Mouse (Mus musculus) mesoderm, embryonic 11.5 days (tissue): ENCODE results near the gene Tmem72.
A peak's percentile ranks its signal among the peaks of the same experiment; 100 is the strongest.

Experiments
- DNase-seq: peaks from one replicate; pipeline ENCODE4 v3.0.0-alpha.2; 2012; ENCODE audit warnings: low read depth, low spot score

Gene Tmem72

DNA sequence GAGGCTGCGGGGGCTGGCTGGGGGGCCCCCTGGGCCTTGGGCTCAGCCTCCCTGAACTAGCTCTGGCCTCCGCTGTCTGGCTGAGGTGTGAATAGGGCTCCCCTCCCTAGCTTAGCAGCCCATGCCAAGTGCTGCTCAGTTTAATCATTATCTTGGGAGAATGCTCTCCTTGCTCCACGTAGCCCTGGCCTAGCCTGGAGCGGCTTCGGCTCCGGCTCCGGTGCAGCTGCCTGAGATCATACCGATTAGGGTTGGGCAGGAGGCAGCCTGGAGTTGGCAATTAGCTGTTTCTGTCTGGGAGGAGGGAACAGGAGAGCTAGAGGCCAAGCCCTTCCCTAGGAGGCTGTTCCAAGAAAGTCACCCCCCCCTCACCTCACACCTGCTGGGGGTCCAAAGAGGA lies at the start of gene Tmem72:
Tmem72 (minus strand) TSS at position 248 of the 400 bp plus-strand sequence.
- DNase-seq = no peak

DNA sequence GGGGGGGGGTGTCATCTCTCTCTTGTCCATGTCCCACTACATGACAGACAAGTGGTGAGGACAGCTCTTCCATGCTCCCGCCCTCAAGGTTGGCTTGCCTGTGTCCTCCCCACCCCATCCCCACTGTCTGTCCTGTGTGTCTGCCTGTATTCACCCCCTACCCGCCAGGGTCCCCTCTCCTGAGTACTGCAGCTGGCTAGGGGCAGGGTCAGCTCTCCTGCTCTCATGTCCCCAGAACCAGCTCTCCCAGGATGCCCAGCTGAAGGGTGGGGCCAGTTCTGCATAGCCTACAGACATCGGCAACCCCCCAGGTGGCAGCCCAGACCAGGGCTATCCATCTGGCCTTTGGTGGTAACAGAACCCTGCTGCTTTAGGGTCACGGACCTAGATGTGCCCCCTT lies 47.8 kb upstream of the Tmem72 start:
- no peak for DNase-seq

GRCm38 (mm10) chr6:116762333-116762732 lies 45.6 kb upstream of the Tmem72 start:
- DNase-seq = no peak

DNA sequence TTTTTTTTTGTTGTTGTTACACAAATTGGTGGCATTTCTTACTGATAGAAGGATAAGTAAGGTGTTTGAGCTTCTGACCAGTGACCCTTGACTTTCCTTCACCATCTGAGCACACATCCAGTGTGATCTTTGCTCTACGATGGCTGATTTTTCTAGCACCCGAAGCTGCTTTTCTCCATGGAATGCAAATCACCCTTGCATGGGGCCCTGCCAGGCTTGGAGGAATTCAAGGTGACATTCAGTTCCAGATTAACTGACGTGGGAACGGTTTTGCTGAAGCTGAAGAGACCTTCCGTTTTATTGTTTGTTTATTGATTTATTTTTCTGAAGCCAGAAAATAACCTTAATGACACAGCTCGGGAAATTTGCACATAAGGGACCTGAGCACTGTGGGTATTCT lies 43.5 kb upstream of the Tmem72 start:
- DNase-seq = no peak

DNA sequence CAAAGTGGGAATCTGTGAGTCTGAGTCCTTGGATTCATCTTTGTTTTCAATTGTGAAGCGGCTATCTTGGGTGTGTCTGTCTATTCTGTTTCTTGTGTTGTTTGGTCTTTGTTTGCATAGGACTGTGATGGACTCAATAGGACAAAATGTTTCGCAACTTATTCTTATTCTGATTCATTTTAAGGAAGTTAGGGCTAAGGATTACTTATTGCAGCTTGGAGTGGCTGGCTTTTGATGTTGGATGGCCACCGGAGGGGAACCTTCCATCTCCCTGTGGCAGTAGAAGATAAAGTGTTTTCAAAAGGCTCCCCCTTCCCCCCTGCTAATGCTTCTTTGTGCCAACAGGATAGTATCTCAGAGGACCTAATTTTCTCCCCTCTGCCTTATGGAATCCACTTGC lies 39.7 kb upstream of the Tmem72 start:
- no peak for DNase-seq

DNA sequence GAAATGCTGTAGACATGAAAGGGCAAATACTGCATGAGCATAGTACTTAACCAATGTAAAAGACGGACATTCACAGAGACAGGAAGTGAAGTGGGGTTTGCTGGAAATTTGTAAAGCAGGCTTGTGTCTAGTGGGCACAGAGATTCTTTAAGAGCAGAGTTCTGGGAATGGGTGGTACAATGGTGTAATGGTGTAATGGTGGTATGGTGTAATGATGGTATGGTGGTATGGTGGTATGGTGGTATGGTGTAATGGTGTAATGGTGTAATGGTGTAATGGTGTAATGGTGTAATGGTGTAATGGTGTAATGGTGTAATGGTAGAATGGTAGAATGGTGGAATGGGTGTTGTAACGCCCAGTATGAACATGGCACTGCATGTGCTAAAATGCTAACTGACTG lies 21.3 kb upstream of the Tmem72 start:
- DNase-seq = no peak

DNA sequence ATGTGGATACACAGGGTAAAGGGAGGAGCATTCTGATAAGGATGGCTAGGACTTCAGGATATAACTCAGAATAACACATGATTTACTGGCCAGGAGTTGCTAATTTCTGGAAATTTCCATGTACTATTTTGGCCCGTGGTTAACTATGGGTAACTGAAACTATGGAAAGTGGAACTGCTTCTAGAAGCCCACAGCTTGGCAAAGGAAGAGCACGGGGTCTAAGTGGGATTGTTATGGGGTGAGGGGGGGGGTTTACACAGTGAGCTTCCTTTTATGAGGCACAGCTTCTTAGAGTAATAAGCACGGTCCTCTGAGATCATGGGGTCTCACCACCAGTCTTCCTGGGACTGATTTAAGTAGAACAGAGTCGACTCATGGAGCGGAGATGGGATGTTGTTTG lies 18.6 kb upstream of the Tmem72 start:
- no peak for DNase-seq

DNA sequence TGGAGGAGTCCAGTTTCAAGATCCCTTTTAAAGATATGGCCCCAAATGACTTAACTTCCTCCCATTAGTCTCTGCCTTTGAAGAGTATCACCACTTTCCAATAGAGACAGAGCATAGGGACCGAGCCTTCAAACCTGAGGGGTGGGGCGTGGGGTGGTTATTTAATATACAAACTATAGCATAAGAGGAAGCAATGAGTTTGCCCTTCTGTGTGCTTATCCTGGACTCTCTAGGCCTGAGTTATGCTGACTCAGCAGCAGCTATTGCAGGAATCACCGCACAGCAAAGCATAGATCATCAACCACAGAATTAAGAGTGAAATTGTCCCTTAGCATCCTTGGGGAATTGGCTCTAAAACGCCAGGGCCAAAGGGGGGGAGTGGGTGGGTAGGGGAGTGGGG lies 16.9 kb upstream of the Tmem72 start:
- no peak for DNase-seq

- no peak for DNase-seq
Measured at GRCm38 (mm10) chr6:116724489-116725160, 7.9 kb upstream of the Tmem72 start.

- DNase-seq = no peak
Measured at GRCm38 (mm10) chr6:116718920-116719319, 2.2 kb upstream of the Tmem72 start.

- no peak for DNase-seq
Measured at GRCm38 (mm10) chr6:116718361-116718760, 1.6 kb upstream of the Tmem72 start.

- no peak for DNase-seq
Measured at GRCm38 (mm10) chr6:116717851-116718250, 1.1 kb upstream of the Tmem72 start.

DNA sequence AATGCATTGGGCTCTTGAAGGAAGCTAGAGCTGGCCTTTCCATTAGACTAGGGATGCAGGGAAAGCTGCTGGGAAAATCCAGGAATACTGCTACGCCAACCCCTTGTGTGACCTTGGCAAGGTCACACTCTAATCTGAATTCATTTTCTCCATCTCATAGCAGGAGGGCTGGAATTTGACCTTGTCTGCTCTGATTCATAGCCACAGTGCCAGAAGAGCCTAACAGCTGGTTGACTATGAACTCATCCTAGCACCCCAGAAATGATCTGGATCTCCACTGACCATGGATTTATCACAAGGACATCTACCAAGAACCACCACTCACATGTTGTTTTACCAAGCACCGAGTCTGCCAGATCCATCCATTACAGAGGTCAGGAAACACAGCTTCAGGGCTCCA lies 1.5 kb downstream of the Tmem72 start:
- no peak for DNase-seq

GRCm38 (mm10) chr6:116714576-116714975 lies 2.1 kb downstream of the Tmem72 start:
- DNase-seq = no peak

DNA sequence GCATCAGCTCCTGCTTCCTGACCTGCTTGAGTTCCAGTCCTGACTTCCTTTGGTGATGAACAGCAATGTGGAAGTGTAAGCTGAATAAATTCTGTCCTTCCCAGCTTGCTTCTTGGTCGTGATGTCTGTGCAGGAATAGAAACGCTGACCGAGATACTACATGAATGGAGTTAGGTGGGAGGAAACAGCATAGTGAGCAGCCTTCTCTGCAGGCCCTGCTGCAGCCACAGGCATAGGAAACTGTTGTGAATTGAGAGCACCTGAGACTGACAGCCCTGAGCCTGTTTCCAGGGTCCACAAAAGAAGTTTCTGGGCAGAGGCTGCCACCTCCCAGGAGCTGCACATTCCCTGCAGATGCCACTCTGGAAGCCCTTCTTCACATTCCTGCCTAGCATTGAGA lies 2.7 kb downstream of the Tmem72 start:
- no peak for DNase-seq

GRCm38 (mm10) chr6:116712503-116712902 lies 4.2 kb downstream of the Tmem72 start:
- no peak for DNase-seq

DNA sequence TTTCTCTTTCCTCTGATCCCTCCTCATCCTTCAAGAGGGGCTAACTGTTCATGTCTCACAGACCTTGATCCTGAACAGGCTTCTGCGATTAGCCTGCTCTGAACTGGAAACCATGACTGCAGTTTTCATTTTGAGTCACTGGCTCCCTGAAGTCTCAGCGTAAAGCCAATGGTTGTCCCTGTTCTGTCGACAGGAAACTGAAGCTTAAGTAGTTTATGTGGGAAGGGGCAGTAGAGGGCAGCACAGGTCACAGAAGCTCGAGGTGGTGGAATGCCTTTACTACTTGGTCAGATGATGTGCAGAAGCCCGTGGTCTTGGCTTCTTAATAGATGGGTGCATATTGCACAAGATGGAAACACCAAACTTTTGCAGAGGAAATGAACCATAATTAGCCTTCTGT lies 4.7 kb downstream of the Tmem72 start:
- no peak for DNase-seq

DNA sequence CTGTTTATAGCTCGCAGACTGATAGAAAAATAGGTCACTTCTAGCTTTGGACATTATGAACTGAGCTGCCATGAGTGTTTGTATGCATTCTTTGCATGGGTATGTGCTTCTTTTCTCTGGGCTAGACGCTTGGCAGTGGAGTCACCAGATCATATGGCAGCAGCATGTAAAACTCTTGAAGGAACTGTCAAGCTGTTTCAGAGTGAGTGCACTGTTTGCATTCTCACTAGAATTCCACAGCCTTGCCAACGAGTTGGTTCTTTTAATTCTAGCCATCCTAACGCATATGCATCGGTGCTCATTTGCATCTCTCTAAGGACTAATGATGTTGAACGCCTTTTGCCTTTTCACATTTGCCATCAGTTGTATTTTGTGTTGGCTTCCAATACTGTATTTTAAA lies 12.4 kb downstream of the Tmem72 start:
- DNase-seq = no peak

DNA sequence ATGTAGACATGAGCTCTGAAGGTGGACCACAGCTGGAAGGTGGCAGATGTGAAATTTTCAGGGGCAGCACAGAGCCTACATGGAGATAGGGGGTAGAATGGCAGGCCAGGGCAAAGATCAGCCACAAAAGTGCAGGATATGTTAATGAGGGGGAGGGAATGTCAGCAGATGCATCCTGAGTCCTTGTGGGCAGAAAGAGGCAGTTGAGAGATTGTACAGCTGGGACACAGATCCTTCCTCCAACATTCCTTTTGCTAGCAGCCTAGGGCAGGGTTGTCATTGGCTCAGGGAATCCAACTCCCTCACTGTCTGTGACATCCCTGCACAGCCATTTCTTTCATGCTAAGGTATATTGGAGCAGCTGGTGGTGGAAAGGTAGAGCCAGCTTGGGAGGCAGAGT lies 15.9 kb downstream of the Tmem72 start:
- no peak for DNase-seq

- DNase-seq = no peak
Measured at GRCm38 (mm10) chr6:116697896-116698425, 18.8 kb downstream of the Tmem72 start.

DNA sequence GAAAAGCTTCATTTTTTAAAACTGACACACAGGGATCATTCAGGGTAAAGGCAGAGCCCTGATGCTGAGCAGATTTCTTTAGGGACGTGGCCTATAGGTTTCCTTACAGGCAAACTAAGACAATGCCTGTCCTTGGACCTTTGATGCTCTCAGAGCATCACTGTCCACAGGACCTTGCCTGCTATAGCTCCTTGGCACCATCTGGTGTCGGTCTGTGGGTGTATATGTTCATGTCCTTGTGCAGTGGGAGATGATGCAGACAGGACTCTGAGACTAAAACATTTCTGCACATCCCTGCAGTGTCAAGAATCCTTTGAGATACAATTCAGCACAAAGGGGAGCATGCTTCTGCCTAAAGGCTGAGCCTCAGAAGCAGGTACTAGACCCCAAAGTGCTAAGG lies 19.3 kb downstream of the Tmem72 start:
- peak; percentile 74 for DNase-seq

DNA sequence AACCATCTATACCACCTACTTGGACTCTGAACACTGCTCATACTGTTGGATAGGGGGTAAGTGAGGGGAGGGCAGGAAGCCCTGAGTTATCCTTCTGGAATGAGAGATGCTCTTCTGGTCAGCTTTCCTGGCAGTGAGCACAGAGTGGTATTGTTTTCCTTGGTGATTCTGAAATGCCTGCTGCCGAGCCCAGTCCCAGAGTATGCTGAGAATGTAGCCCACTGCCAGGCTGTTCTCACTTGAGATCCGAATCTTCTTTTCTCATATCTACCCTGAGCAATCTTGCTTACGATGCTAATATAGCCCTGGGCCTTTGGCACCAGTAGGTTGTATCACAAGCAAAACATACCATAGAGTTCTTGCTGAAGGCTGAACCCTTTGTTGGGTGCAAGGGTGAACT lies 22.4 kb downstream of the Tmem72 start:
- DNase-seq = no peak

GRCm38 (mm10) chr6:116693639-116694038 lies 23.1 kb downstream of the Tmem72 start:
- no peak for DNase-seq

GRCm38 (mm10) chr6:116682317-116682716 lies 34.4 kb downstream of the Tmem72 start:
- no peak for DNase-seq
